Mouse (Mus musculus): ENCODE results near the gene B2m. TPM values are rescaled to one million over a fixed set of nuclear protein-coding genes. Genes with fewer than 3 reads are reported as not detected.

The B2m gene
- polyA plus RNA-seq, 1 experiment from 2014 or later: 322 TPM

Other genes starting within 250 kb of the B2m start
- gene Ctdspl2, start 191.7 kb upstream of the B2m start, polyA plus RNA-seq (2015; fragmentation: Nextera tagmentation; extraction: Ambion mirVana): 18.3 and 20.6 TPM in 2 replicates
- gene Mageb3, start 191.6 kb upstream of the B2m start, polyA plus RNA-seq (2015; fragmentation: Nextera tagmentation; extraction: Ambion mirVana): 0.03 TPM in 1 of 2 replicates, not detected in the other
- gene Eif3j1, start 119.1 kb upstream of the B2m start, polyA plus RNA-seq (2015; fragmentation: Nextera tagmentation; extraction: Ambion mirVana): 11.0 and 13.7 TPM in 2 replicates
- gene Spg11, start 29.3 kb upstream of the B2m start, polyA plus RNA-seq (2015; fragmentation: Nextera tagmentation; extraction: Ambion mirVana): 3.5 and 3.6 TPM in 2 replicates
- gene Trim69, start 13.0 kb downstream of the B2m start, polyA plus RNA-seq (2015; fragmentation: Nextera tagmentation; extraction: Ambion mirVana): not detected in 2 replicates
- gene Patl2, start 38.5 kb downstream of the B2m start, polyA plus RNA-seq (2015; fragmentation: Nextera tagmentation; extraction: Ambion mirVana): 0.06 TPM in 2 replicates
- gene Terb2, start 38.6 kb downstream of the B2m start, polyA plus RNA-seq (2015; fragmentation: Nextera tagmentation; extraction: Ambion mirVana): not detected in 2 replicates
- gene Sord, start 87.1 kb downstream of the B2m start, polyA plus RNA-seq (2015; fragmentation: Nextera tagmentation; extraction: Ambion mirVana): 146 and 178 TPM in 2 replicates
- not detected in 2 replicates for gene Duox2, start 150.8 kb downstream of the B2m start, polyA plus RNA-seq (2015; fragmentation: Nextera tagmentation; extraction: Ambion mirVana)
- gene Duoxa2, start 151.2 kb downstream of the B2m start, polyA plus RNA-seq (2015; fragmentation: Nextera tagmentation; extraction: Ambion mirVana): not detected in 2 replicates
- gene Duoxa1, start 166.0 kb downstream of the B2m start, polyA plus RNA-seq (2015; fragmentation: Nextera tagmentation; extraction: Ambion mirVana): not detected in 2 replicates
- gene Duox1, start 168.0 kb downstream of the B2m start, polyA plus RNA-seq (2015; fragmentation: Nextera tagmentation; extraction: Ambion mirVana): 0.02 TPM in 1 of 2 replicates, not detected in the other
- gene Shf, start 221.5 kb downstream of the B2m start, polyA plus RNA-seq (2015; fragmentation: Nextera tagmentation; extraction: Ambion mirVana): 0.83 and 1.1 TPM in 2 replicates

All from liver, embryonic 13.5 days (tissue).